Mouse (Mus musculus) brown adipose tissue, adult 24 weeks (tissue): ENCODE data around the gene Cfap97d1. TPM values are rescaled to one million over a fixed set of nuclear protein-coding genes. Genes with fewer than 3 reads are reported as not detected.
A peak's percentile ranks its signal among the peaks of the same experiment; 100 is the strongest.

ENCODE experiments used
- H3K27ac ChIP-seq: fragments of 200-500 bp; replicated peaks from 2 replicates; pipeline ENCODE4 v1.5.1; 2012; ENCODE audit warnings: low read depth, mild to moderate bottlenecking, low read length
- H3K4me1 ChIP-seq: fragments of 200-500 bp; 2 replicates; pipeline ENCODE4 v1.6.1; 2012; ENCODE audit warnings: low read length, mixed read lengths; ENCODE audit not compliant: control insufficient read depth, insufficient read depth, insufficient read length
- H3K4me3 ChIP-seq: fragments of 200-500 bp; 2 replicates; pipeline ENCODE4 v1.5.1; 2012; ENCODE audit warnings: low read depth, mild to moderate bottlenecking, low read length, moderate library complexity; ENCODE audit not compliant: insufficient read depth
- polyA plus RNA-seq: library from polyadenylated mRNA; stranded (reverse); fragments of >200 nt; gene quantifications from 2 replicates; pipeline ENCODE4 v1.2.4, GENCODE M21; 2012; ENCODE audit not compliant: missing spikeins, insufficient read depth, insufficient read length

Gene Cfap97d1
- polyA plus RNA-seq, 1 experiment: not detected

GRCm38 (mm10) chr11:102029304-102029703 is 45.2 kb downstream of the Cfap97d1 start:
- no peak overlapping the region for H3K4me3 ChIP-seq
- H3K4me1 ChIP-seq: no peaks in the 10 kb centered on the region; the same call in 1 of the 2 replicates
- no peak overlapping the region for H3K27ac ChIP-seq

- Histone ChIP-seq H3K4me1 (no peaks in the 10 kb centered on the region; the same call in 1 of the 2 replicates), H3K27ac (no peak overlapping the region), H3K4me3 (no peak overlapping the region)
These were observed 45.9 kb downstream of the Cfap97d1 start for GRCm38 (mm10) chr11:102029966-102030365.

- Histone ChIP-seq H3K4me3 (no peak overlapping the region), H3K4me1 (no peaks in the 10 kb centered on the region; the same call in 1 of the 2 replicates), H3K27ac (no peak overlapping the region)
These were observed 47.1 kb downstream of the Cfap97d1 start for GRCm38 (mm10) chr11:102031149-102031548.

GRCm38 (mm10) chr11:102033055-102033591 is 49.0 kb downstream of the Cfap97d1 start:
- Histone ChIP-seq H3K4me1 (no peaks in the 10 kb centered on the region), H3K4me3 (no peak overlapping the region), H3K27ac (no peak overlapping the region)

GRCm38 (mm10) chr11:102034887-102035286 is 50.8 kb downstream of the Cfap97d1 start:
- no peak overlapping the region for H3K4me3 ChIP-seq
- no peak overlapping the region for H3K27ac ChIP-seq

GRCm38 (mm10) chr11:102035456-102035960 is 51.4 kb downstream of the Cfap97d1 start:
- no peak overlapping the region for H3K4me3 ChIP-seq
- H3K4me1 ChIP-seq: no peaks in the 10 kb centered on the region
- H3K27ac ChIP-seq: no peak overlapping the region

More at GRCm38 (mm10) chr11:102034887-102035286, 50.8 kb downstream of the Cfap97d1 start:
- no peaks in the 10 kb centered on the region for H3K4me1 ChIP-seq

- Histone ChIP-seq H3K4me3 (no peak overlapping the region), H3K27ac (no peak overlapping the region), H3K4me1 (no peaks in the 10 kb centered on the region)
These were observed 52.3 kb downstream of the Cfap97d1 start for GRCm38 (mm10) chr11:102036336-102036735.

GRCm38 (mm10) chr11:102037789-102038188 is 53.7 kb downstream of the Cfap97d1 start:
- no peaks in the 10 kb centered on the region for H3K4me1 ChIP-seq
- no peak overlapping the region for H3K4me3 ChIP-seq

GRCm38 (mm10) chr11:102039487-102040137 is 55.5 kb downstream of the Cfap97d1 start:
- no peak overlapping the region for H3K27ac ChIP-seq
- H3K4me3 ChIP-seq: no peak overlapping the region
- H3K4me1 ChIP-seq: no peaks in the 10 kb centered on the region

More at GRCm38 (mm10) chr11:102037789-102038188, 53.7 kb downstream of the Cfap97d1 start:
- no peak overlapping the region for H3K27ac ChIP-seq

GRCm38 (mm10) chr11:102040138-102040524 is 56.1 kb downstream of the Cfap97d1 start:
- Histone ChIP-seq H3K4me1 (no peaks in the 10 kb centered on the region), H3K27ac (no peak overlapping the region), H3K4me3 (no peak overlapping the region)

GRCm38 (mm10) chr11:102040646-102041045 is 56.6 kb downstream of the Cfap97d1 start:
- Histone ChIP-seq H3K4me1 (0 out of 2 replicates have a peak, but pooled peaks cover 1% of the 10 kb centered on the region), H3K4me3 (no peak overlapping the region), H3K27ac (no peak overlapping the region)

GRCm38 (mm10) chr11:102041350-102041949 is 57.4 kb downstream of the Cfap97d1 start, which contains the start of gene Cd300lg:
Cd300lg (plus strand) TSS chr11:102041509.
- H3K4me1 ChIP-seq: 0 out of 2 replicates have a peak, but pooled peaks cover 2% of the 10 kb centered on the region
- peak within 1 kb of the TSS; percentile 97 for H3K27ac ChIP-seq
- H3K4me3 ChIP-seq: peak within 1 kb of the TSS; percentile 85

Other genes with a start within 250 kb of the Cfap97d1 start
- gene Etv4, start 198.9 kb upstream of the Cfap97d1 start, polyA plus RNA-seq: not detected in 2 replicates
- 3.8 and 4.4 TPM in 2 replicates for gene Meox1, start 89.9 kb upstream of the Cfap97d1 start, polyA plus RNA-seq
- gene Sost, start 17.3 kb upstream of the Cfap97d1 start, polyA plus RNA-seq: not detected in 2 replicates
- gene Dusp3, start 2.7 kb downstream of the Cfap97d1 start, polyA plus RNA-seq: 66.5 and 75.1 TPM in 2 replicates
- 0.54 and 0.87 TPM in 2 replicates for gene Mpp3, start 44.2 kb downstream of the Cfap97d1 start, polyA plus RNA-seq
- gene Cd300lg, start 57.2 kb downstream of the Cfap97d1 start, polyA plus RNA-seq: 37.7 and 46.4 TPM in 2 replicates
- gene Mpp2, start 104.2 kb downstream of the Cfap97d1 start, polyA plus RNA-seq: 3.7 and 7.0 TPM in 2 replicates
- not detected in 2 replicates for gene Ppy, start 117.0 kb downstream of the Cfap97d1 start, polyA plus RNA-seq
- gene Pyy, start 123.6 kb downstream of the Cfap97d1 start, polyA plus RNA-seq: not detected in 2 replicates
- not detected in 2 replicates for gene Nags, start 161.2 kb downstream of the Cfap97d1 start, polyA plus RNA-seq
- gene Tmem101, start 172.1 kb downstream of the Cfap97d1 start, polyA plus RNA-seq: 3.3 and 7.9 TPM in 2 replicates
- 93.7 and 101 TPM in 2 replicates for gene Lsm12, start 201.0 kb downstream of the Cfap97d1 start, polyA plus RNA-seq
- 41.4 and 51.7 TPM in 2 replicates for gene G6pc3, start 205.3 kb downstream of the Cfap97d1 start, polyA plus RNA-seq
- gene Hdac5, start 245.9 kb downstream of the Cfap97d1 start, polyA plus RNA-seq: 42.2 and 61.6 TPM in 2 replicates